Mouse (Mus musculus) CD4-positive helper T cell, adult 2 months (primary cell): Measurements from ENCODE around the gene Npnt.

Experiments used
- DNase-seq: peaks from one replicate; pipeline ENCODE4 v3.0.0-alpha.2; 2012; ENCODE audit warnings: low read depth, missing footprints, low spot score

Npnt gene

DNA sequence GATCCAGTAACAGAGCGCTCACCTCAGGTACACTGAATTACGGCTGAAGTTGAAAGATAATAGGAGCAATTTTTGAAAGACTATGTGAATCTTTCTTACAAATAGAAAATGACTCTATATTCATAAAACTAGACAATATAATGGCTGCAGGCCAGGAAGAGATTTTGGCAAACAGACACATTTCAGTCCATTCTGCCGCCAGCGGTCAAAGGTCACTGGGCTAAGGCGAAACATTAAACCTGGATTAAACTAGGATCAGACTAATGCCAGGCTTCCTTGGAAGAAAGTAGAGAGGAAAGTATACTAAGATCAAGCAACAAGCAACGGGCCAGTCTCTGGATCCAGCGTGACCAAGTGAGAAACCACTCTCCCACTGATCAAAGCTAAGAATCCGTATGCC lies 11.1 kb downstream of the Npnt start:
- DNase-seq: no peak

DNA sequence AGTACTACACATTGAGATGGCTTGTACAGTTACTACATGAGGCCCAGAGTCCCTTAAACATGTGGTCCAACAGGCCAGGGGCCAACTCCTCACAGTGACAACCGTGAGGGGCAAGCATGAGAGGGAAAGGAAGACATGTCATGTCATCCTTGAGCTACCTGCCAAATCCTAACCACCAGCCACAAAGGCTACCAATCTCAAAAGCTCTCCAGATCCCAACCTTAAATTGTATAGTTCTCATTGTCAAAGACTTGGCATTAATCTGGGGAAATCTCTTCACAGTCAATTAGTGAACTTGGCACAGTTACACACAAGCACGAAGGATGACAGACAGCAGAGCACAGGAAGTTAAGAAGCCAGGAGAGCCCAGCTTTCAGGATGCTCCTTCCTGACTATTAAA lies 15.4 kb downstream of the Npnt start:
- DNase-seq: no peak

DNA sequence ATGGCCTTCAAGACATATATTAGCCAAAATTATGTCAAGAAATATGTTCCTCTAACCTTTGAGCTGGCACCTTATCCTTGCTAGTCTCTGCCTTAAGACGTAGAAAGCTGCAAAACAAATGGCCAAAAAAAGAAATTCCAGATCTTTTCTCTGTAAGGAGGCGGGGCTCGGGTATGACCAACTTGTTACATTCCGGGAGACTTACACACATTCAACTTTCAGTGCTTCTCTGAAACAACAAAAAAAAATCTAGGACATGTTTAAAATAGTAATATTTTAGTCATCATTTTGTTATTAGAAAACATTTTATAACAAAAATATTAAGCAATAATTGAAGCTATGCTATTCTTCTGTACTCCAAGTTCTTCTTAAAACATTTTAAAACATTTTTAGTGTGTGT lies 18.6 kb downstream of the Npnt start:
- no peak for DNase-seq

DNA sequence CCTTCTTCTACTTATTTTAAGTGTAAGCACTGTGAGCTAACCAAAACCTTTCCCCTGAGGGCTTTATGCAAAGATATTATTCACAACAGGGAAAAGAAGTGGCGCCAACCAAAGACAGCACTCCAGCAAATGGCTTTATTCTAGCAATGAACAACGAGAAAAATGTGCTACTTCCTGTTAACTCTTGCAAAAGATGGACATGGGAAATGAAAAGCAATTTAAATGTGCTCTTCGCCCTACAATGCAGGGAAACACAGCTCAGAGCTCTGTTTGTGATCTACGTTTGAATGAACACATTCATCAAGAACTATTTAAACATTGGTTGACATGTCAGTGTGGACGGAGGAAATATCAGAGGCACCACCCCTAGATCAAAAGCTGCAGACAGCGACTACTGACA lies 20.2 kb downstream of the Npnt start:
- DNase-seq: no peak

DNA sequence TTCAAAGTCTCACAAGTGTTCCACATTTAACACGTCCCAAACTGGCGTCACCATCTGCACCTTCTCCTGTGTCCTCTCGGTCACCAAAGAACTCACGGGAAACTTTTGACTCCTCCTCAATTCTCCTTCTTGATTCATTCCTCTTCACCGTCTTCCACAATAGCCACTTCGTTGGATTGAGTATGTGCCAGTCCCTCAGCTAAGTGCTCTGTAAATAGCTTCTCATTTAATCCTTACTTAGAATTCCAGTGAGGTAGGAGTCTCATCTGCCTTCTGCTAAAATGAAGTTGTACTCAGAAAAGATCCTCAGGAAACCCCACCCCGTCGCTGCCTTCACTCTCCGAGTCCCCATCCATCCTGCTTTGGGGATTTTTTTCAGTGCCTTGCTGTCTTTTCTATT lies 21.9 kb downstream of the Npnt start:
- no peak for DNase-seq

DNA sequence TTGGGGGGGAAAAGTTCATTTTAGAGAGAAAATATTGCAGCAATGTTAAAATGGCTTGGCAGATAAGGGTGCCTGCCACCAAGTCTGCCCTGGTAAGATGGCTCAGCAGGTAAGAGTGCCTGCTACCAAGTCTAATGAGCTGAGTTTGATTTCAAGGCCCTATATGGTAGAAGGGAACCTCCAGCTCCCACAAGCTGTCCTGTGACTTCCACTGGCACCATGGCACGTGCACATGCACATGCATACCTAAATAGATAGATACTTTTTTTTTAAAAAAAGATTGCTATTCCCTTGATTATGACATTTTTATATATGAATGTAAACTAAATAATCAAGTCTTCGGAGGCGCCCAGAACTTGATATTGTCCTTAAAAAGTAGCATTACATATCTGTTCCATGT lies 30.3 kb downstream of the Npnt start:
- no peak for DNase-seq

DNA sequence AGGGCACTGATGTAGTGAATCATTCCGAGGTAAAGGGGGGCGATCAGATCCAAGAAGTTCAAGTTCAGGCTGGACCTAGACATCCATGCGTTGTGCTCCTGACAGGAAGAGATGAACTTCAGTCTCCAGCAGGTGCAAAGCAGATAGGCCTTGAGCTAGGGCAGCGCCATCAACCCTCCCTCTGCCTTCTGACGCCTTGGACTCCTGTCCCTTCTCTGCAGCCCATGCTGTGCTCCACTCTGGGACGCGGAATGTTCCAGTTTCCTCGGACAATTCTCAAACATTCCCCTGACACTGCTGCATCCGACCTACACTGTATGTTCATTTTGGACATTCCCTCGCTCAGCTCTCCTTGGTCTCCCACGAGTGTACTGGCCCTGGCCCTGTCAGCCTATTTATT lies 30.9 kb downstream of the Npnt start:
- no peak for DNase-seq

DNA sequence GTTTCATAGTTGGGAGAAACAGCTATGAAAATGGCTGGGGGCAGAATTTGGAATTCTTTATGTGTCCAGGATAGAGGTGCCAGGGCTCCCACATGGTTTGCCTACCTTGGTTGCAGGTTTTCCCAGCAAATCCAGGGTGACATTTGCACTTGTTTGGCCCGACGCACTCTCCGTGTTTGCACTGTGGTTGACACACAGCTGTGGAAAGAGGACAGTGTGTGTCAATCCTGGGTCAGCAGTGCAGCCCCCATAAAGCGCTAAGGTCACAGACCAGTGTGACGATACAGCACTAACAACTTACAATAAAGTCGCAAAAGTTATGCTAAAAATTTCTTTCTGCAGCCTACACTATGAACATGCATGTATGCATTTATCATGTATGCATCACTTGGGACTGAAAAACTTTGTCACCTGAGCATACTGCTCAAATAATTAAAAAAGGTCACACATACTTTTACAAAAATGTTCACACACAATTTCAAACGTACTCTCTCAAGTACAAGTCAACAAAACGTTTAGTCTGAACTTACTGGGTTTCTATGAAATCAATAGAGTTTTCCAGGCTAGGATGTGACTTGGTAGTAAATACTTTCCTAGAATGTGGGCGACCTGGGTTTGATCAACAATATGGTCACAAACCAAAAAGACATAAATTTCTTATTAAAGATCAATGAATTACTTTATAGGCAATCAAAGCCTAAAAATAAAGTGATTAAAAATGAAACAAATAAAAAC lies 32.6 kb downstream of the Npnt start:
- no peak for DNase-seq

DNA sequence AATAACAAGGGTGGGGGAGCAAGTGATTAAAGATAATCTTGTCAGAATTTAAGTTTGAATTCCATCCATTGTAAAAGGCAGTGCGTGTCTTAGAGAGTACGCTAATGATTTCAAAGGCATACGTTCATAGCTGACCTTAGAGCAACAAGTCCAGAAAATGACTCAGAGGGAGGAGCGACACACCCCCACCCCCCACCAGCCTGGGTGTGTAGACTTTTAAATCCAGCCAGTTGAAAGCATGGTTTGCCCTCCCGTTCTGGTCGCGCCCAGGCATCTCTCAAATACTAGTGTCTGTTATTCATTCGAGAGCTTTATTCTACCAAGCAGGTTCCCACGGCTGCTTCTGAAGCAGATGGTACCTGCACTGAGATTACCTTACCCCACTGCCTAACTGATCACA lies 34.4 kb downstream of the Npnt start:
- no peak for DNase-seq

DNA sequence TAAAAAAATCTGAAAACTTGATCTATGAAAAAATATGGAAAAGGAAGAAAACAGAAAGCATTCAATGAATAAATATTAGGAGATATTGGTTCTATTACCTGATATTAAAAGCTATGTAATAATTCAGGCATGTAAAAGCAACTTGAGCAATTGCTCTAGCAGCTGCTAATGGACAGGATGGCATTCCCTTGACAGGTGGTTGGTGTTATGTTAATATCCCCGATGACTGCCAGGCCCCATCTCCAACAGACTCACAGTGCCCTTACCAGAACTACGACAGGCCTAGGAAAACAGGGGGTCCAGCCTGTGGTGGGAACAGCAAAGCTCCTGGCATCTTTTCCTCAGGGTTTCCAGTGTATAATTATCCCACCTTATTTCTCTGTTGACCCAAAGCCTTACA lies 37.7 kb downstream of the Npnt start:
- DNase-seq: no peak

DNA sequence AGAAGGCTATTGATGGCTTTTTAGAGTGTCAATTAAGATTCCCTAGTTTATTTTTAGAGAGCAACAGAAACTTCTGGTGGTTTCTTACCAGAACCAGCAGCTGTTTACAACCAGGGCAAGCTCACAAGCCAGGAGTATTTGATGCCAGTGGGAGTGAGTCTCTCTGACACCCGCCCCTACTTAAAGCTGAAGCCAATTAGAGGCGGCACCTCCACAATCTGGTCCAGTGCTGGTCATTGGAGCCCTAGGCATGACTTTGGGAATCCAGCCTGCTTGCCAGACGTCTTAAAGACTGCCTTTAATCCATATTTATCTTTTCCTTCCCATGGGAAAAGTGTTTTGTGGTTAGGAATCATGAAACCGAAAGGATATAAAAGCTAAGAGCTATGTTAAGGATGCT lies 38.4 kb downstream of the Npnt start:
- no peak for DNase-seq

DNA sequence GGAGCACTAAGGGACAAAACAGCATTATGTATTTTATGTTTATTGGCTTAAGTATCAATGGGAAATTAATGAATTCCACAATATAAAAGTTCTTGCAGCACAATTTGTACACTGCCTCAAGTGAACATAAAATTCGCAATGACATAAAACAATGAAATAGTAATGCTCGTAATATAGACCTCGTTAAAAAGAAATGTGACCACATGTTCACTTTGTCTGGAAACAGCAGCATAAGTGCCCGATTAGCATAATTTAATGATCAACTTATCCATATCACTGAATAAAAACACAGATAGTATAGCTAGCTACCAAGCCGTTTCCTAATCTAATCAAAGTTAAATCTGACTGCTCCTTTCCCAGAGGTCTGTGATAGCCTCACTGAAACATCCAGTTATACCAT lies 39.4 kb downstream of the Npnt start:
- DNase-seq: no peak

DNA sequence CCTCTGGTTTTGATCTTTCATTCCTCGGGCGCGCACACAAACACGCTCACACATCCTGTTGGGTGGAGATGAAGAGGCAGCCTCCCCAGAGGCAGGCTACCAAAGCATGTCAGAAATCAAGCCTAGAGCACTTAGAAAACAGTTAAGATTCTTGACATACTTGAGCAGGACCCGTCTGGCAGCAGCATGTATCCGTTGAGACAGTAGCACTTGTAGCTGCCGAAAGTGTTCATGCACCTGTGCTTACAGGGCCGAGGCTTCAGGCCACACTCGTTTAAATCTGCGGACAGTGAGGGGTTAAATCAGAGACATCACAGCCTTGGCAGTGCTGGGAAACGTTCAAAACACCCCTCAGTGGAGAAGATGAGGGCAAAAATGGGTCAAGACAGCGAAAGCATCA lies 40.4 kb downstream of the Npnt start:
- DNase-seq: no peak

DNA sequence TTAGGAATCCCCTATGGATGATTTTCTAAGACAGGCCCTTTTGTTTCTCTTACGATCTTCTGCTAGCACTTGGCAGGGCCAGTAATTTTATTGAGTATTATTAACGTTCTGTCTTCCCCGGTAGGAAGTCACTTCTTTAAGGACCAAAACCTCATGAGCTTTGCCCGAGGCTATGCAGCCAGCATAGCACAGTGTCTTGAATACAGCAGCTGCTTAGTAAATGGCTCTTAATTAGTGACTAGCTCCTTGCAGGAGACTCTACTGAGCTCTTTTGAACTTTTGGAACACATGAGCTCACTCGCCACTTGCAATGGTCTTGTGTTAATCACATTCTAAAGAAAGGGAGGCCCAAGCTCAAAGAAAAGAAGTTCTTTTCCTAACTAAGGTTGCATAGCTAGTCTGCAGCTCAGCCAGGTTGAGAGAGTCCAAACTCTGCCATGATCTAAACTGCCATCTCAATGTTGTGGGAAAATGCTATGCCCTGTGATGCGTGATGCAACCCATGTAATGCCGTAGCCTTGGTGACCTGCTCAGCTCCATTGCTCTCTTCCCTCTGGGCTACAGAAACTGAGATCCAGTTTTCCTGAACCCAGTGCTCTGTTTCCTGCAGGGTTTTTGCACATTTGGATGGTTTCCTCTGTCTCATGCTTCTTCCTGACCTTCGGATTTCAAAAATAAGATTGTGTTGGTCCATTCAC lies 42.4 kb downstream of the Npnt start:
- no peak for DNase-seq

DNA sequence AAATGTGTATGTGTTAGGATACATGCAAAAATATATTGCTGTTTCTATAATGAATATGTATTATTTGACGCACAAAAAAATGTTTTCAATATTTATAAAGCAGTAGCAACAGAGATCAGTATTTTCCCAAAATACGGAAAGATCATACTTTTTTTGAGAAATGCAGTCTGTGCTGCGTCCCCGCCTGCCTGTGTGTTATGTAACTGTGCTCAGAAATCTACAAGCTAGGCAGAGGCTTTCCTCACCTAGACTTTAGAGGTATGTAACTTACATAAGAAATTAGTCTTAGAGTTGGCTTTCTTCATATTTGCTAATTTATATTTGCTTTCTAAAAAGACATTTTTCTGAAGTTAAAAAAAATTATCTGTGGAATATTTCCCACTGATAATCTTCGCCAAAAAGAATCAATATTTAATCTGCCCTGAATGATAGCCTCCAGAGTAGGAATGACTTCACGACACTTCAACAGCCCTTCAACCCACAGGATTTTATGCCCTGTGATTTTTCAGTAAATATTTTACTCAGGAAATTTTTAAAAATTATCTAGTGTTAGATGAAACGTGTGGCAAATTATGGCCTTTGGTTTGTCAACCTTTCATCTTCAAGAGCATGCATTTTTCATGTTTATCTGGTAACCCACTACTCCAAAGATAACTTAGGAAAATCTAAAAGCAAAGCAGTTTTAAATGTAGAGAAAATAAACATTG lies 44.7 kb downstream of the Npnt start:
- DNase-seq: no peak

DNA sequence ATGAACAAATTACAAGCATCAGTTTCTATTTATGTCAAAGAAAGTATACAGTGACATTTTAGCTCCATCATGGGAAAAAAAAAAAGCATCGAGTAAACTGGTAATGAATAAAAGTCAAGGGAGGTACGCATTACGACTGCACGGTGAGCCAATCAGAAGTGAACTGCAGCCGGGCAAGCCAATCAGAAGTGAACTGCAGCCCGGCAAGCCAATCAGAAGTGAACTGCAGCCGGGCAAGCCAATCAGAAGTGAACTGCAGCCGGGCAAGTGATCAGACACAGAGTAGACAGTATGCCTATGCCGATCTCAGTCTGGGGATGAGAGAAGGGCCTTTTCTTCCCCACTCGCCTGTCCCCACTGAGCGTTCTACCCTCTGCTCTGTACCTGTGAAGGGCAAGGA lies 46.7 kb downstream of the Npnt start:
- no peak for DNase-seq

DNA sequence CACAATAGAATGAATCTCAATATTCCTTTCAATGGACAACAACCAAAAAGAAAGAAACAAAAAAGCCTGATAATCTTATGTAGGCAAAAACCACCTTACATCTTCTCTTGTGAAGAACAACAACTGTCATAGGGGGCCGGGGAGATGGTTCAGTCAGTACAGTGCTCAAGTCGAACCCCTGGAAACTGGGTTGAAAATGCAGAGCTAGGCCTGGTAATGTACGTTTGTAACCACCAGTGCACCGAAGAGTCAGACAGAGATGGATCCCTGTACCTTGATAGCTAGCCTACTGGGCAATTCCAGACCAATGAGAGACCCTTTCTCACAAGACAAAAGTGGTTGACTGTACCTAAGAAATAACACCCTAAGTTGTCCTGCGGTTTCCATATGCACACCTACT lies 47.2 kb downstream of the Npnt start:
- DNase-seq: no peak

DNA sequence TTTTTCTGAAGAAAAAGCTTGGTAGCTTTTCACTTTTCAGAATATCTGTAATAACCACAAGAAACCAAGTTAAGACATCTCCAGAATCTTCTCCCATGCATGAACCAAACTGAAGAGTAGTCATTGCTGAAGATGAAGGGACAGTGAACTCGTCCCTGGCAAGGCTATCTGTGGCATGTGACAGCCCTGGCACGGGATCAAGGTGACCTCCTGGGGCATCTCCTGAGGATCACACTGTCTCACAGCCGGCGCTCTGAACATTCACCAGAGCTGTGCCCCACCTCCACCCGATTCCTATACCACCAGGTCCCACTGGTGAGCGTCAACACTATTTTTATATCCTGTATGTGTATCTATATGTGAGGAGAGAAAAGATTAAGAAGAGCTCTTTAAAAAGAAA lies 47.9 kb downstream of the Npnt start:
- DNase-seq: no peak

DNA sequence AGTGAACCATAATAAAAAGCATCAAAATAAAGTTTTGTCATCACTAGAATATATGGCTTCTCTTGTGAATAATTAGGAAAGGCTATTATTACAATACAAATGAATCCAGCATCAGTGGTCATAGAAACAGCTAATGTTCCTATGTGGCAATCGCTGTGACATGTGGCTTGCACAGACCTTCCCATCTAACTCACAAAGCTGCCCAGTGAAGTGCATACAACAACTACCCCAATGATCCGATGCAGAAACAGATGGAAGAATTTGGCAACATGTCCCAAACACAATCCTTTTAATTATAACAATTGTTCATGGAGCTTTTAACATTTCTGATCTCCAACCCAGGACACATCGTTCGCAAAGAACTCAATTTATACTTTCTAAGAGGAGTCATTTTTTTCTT lies 52.2 kb downstream of the Npnt start:
- no peak for DNase-seq

DNA sequence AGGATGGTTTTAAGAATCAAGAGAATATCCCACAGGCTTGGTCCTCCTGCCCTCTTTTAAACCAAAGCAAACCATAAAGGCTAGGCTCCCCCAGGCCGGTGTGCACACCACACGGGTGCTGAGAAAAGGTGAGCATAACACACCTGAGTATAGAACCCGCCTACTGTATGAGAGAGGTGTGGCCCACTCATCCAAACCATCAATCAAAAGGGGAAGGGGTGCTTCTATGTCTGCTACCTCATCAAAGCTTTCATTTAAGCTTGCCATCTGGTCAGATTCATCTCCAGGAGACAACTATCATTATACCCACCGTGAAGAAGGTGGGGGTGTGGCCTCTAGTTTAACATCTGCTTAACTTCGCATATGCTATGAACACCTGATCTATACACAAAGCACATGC lies 52.7 kb downstream of the Npnt start:
- DNase-seq: no peak

DNA sequence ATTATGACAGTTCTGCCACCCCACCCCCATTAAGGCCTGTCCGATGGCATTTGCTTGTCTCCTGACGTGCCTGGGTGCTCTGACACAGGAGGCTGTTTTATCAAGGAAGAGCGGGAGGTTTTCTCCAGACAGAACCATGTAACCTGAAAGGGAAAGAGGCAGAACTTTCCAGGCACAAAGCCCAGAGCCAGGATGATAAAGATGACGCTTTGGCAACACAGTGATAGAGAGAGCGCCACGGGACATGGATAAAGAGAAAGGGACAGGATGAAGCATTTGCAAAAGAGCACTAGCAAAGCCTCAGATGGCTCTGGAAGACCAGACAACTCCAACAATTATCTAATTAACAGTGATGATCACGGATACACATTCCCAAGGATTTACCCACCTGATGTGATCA lies 56.0 kb downstream of the Npnt start:
- DNase-seq: no peak

DNA sequence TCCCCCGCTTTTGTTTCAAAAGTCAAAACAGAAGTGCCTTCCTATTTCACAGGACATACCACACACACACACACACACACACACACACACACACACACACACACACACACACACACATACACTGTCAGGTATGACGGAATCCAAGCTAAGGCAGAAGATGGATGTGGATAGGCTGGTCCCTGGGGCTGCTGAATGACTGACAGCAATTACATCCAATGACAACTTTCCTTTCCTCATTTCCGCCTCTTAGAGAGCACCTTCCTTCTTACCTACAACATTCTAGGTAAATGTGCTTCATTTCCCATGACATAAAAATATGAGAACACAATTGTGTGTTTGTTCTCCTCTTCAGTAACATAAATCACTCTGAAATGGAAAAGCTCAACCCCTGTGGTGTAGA lies 56.4 kb downstream of the Npnt start:
- no peak for DNase-seq

DNA sequence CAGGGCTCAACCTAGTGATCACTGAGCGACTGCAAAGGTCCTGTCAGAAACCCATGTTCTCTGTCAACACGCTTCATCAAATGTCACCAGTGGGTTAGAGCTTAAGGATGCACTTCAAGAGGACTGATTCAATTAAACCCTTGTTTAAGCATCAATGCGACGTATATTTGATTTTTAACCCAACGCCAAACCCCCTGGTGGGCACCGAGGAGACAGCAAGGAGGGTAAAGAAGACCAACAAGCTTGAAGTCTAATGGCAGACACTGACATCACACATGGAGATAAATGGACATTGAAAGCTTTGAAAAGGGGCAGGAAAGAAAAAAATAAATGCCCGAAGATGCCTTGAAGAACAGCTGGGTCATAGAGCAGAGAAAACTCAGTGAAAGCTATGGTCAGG lies 57.0 kb downstream of the Npnt start:
- no peak for DNase-seq
